Mouse (Mus musculus) liver, embryonic 16.5 days (tissue): ENCODE data around the gene Pemt. TPM values are rescaled to one million over a fixed set of nuclear protein-coding genes. Genes with fewer than 3 reads are reported as not detected.

ENCODE experiments used
- ATAC-seq: fragments of 200-750 bp; cut with Nextera tagmentation; 2 replicates; pipeline ENCODE4 v1.8.0; 2017; ENCODE audit warnings: low read depth, mild to moderate bottlenecking, moderate number of reproducible peaks, moderate library complexity
- H3K27ac ChIP-seq: fragments of 300-500 bp; sonication (generic); 2 replicates; pipeline ENCODE4 v1.5.1; 2014; ENCODE audit warnings: mild to moderate bottlenecking, low read length
- H3K27me3 ChIP-seq: fragments of 300-500 bp; sonication (generic); 2 replicates; pipeline ENCODE4 v1.6.1; 2014; ENCODE audit warnings: low read depth, low read length, mixed read lengths; ENCODE audit not compliant: control insufficient read depth, insufficient read depth
- H3K36me3 ChIP-seq: fragments of 300-500 bp; sonication (generic); 2 replicates; pipeline ENCODE4 v1.6.1; 2014; ENCODE audit warnings: mild to moderate bottlenecking; ENCODE audit not compliant: control insufficient read depth, insufficient read depth
- H3K4me1 ChIP-seq: fragments of 300-500 bp; sonication (generic); 2 replicates; pipeline ENCODE4 v1.6.1; 2014; ENCODE audit warnings: low read depth, low read length, mixed read lengths; ENCODE audit not compliant: control insufficient read depth
- H3K4me2 ChIP-seq: fragments of 300-500 bp; sonication (generic); 2 replicates; pipeline ENCODE4 v1.6.1; 2014; ENCODE audit warnings: low read depth, low read length, mixed read lengths
- H3K4me3 ChIP-seq: fragments of 300-500 bp; sonication (generic); 2 replicates; pipeline ENCODE4 v1.5.1; 2014; ENCODE audit warnings: low read depth, mild to moderate bottlenecking, low read length
- H3K9ac ChIP-seq: fragments of 300-500 bp; sonication (generic); 2 replicates; pipeline ENCODE4 v1.6.1; 2014; ENCODE audit warnings: low read depth, low read length
- H3K9me3 ChIP-seq: fragments of 300-500 bp; sonication (generic); replicated peaks from 2 replicates; pipeline ENCODE4 v1.6.1; 2016; ENCODE audit warnings: low read length; ENCODE audit not compliant: control insufficient read depth
- WGBS: fragments of 180-500 bp; shearing (Covaris S2); extraction: QIAGEN DNeasy Blood & Tissue Kit; methylation state at CpG from one replicate; pipeline ENCODE4 v1.1.7; 2014; ENCODE audit not compliant: insufficient replicate concordance; 5-methylcytosine and 5-hydroxymethylcytosine counted together
- polyA plus RNA-seq: library from polyadenylated mRNA; unstranded; fragments of >200 nt; fragmentation: Nextera tagmentation; extraction: Ambion mirVana; gene quantifications from 2 replicates; pipeline ENCODE4 v1.2.1, GENCODE M21; 2015

Gene Pemt
- polyA plus RNA-seq, 1 experiment from 2014 or later, result 63.2 TPM

DNA sequence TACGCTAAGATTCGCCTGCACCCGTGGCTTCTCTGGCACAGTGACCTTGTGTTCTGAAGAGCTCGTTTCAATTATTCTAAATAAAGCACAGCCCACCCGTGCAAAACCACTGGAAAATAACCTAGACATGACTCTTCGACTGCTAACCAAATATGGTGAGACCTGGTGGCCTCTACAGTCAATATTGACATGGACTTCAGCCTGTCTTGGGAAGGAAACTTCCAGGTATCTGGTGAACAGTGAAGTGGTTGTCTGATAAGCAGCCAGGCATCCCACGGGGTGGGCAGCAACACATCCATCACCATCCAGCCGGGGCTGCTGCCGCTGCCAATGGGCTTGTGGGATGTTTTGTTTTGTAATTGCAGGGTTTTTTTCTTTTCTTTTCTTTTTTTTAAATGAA is 52.0 kb downstream of the Pemt start:
- H3K4me3 ChIP-seq, result no peak overlapping the region
- 44% methylated on average over 9 of the region's 9 CpGs for WGBS
- ATAC-seq, result no peak

DNA sequence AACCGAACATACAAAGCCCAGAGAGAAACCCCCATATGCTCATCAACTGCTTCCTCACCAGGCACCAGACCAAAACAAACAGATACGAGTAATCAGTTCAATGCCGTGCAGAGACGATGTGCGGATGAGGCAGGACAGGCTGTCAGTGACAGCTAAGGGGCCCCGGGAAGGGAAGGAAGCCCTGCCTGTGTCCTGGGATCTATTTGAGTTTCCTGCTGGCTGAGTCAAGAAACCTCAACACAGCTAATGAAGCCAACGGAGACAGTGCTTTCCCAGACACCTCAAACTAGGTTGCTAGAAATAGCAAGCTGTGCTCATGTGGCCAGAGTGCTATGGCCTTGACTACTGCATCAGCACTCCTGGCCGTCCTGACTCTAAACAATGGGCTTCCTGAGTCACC is 54.9 kb downstream of the Pemt start:
- no peaks in the 10 kb centered on the region for H3K36me3 ChIP-seq
- 36% methylated on average over 8 of the region's 8 CpGs for WGBS
- H3K4me3 ChIP-seq, result no peak overlapping the region
- no peak for ATAC-seq
- no peaks in the 10 kb centered on the region for H3K27me3 ChIP-seq
- H3K9me3 ChIP-seq, result no peaks in the 10 kb centered on the region
- no peak overlapping the region for H3K4me2 ChIP-seq
- no peaks in the 10 kb centered on the region; the same call in 1 of the 2 replicates for H3K4me1 ChIP-seq
- H3K27ac ChIP-seq, result no peak overlapping the region
- no peak overlapping the region for H3K9ac ChIP-seq

More for the DNA sequence above, 52.0 kb downstream of the Pemt start:
- no peaks in the 10 kb centered on the region for H3K36me3 ChIP-seq
- no peaks in the 10 kb centered on the region; the same call in 1 of the 2 replicates for H3K4me1 ChIP-seq
- H3K27ac ChIP-seq, result no peak overlapping the region
- no peak overlapping the region for H3K9ac ChIP-seq
- H3K9me3 ChIP-seq, result no peaks in the 10 kb centered on the region
- no peak overlapping the region for H3K4me2 ChIP-seq
- H3K27me3 ChIP-seq, result no peaks in the 10 kb centered on the region

DNA sequence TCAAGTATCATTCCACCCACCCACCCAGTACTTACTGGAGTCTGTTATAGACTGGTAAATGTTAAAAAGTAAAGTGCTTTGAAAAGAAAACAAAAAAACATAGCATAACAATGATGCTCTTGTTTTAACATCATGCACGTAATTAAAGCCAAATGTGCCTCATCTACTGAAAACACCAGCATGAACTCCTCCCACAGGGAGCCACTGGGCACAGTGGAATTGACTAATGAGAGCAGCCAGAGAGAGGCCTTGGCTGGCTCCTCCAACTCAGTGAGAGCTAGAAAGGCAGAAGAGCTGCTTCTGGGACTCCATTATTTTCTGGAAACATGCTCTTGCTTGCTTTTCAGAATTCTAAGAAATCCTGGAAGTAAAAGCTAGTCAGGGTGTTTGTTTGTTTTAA is 56.9 kb downstream of the Pemt start:
- no peaks in the 10 kb centered on the region; the same call in 1 of the 2 replicates for H3K4me1 ChIP-seq
- 75% methylated on average over 1 of the region's 1 CpGs for WGBS
- no peaks in the 10 kb centered on the region for H3K9me3 ChIP-seq
- no peak overlapping the region for H3K9ac ChIP-seq
- no peak overlapping the region for H3K27ac ChIP-seq
- no peak overlapping the region for H3K4me3 ChIP-seq
- no peaks in the 10 kb centered on the region for H3K27me3 ChIP-seq
- no peak for ATAC-seq
- H3K4me2 ChIP-seq, result no peak overlapping the region
- H3K36me3 ChIP-seq, result no peaks in the 10 kb centered on the region

DNA sequence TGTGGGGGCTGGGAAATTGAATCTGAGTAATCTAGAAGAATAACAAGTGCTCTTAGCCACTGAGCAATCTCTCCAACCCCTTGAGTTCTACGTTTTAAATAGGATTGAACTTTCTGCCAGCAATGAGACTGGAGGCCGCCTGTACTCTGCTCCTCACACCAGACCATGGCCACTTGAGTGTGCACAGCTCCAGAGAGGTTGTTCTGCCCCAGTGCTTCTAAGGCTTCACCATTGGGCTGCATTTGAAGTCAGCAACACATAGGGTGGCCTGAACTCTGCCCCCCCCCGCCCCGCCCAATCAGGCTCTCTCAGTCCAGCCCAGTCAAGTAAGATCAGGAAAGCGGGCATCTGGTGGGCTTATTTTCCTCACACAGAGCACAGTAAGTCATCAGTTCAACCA is 68.5 kb downstream of the Pemt start:
- no peak overlapping the region for H3K9ac ChIP-seq
- H3K27ac ChIP-seq, result no peak overlapping the region
- no peaks in the 10 kb centered on the region for H3K4me1 ChIP-seq
- ATAC-seq, result no peak
- no peak overlapping the region for H3K4me3 ChIP-seq
- WGBS, result 57% methylated on average over 5 of the region's 5 CpGs
- no peaks in the 10 kb centered on the region for H3K27me3 ChIP-seq
- H3K4me2 ChIP-seq, result no peak overlapping the region
- H3K9me3 ChIP-seq, result no peaks in the 10 kb centered on the region
- H3K36me3 ChIP-seq, result no peaks in the 10 kb centered on the region

DNA sequence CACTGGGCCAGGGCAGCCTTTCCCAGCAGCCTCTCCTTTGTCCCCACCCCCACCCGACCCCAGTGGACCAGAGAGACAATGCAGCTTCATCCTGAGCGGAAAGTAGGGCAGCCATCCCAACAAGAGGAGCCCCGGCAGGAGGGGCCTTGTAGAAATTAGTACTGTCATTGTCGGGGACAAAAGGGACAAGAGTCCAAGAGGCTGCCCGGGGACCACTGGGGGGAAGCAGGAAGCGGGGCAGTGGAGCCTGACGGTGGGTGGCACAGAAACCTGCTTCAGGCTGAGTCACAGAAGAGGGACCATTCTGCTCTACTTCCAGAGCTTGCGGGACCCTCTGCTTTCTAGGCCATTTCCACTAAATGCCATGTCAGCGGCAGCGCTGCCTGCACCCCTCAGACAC is 71.0 kb downstream of the Pemt start:
- no peak for ATAC-seq
- no peaks in the 10 kb centered on the region for H3K27me3 ChIP-seq

DNA sequence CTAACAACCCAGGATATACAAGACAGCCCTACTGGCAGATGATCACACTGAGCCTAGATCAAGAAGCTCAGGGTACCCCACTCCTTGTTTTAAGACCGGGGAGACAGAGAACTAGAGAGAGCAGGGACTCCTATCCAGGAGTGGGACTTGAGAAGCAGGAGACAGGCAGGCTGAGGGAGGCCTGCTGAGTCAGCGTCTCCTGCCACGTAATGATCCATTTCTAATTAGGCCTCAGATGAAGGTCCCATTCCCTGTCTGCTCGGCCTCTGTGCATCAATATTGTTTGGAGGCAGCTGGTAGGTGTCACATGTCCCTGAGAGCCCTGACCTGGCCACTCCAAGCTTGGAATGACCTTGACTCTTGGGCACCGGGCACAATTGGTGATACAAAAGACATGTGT is 72.9 kb downstream of the Pemt start:
- no peak overlapping the region for H3K4me2 ChIP-seq
- H3K9me3 ChIP-seq, result no peaks in the 10 kb centered on the region
- 66% methylated on average over 5 of the region's 5 CpGs for WGBS
- H3K4me1 ChIP-seq, result no peaks in the 10 kb centered on the region
- H3K36me3 ChIP-seq, result no peaks in the 10 kb centered on the region
- H3K9ac ChIP-seq, result no peak overlapping the region
- H3K4me3 ChIP-seq, result no peak overlapping the region
- no peaks in the 10 kb centered on the region for H3K27me3 ChIP-seq
- no peak for ATAC-seq
- no peak overlapping the region for H3K27ac ChIP-seq

More for the DNA sequence above, 71.0 kb downstream of the Pemt start:
- H3K36me3 ChIP-seq, result no peaks in the 10 kb centered on the region
- H3K9ac ChIP-seq, result no peak overlapping the region
- no peaks in the 10 kb centered on the region for H3K9me3 ChIP-seq
- H3K27ac ChIP-seq, result no peak overlapping the region
- WGBS, result 61% methylated on average over 10 of the region's 10 CpGs
- H3K4me3 ChIP-seq, result no peak overlapping the region
- no peak overlapping the region for H3K4me2 ChIP-seq
- no peaks in the 10 kb centered on the region for H3K4me1 ChIP-seq

DNA sequence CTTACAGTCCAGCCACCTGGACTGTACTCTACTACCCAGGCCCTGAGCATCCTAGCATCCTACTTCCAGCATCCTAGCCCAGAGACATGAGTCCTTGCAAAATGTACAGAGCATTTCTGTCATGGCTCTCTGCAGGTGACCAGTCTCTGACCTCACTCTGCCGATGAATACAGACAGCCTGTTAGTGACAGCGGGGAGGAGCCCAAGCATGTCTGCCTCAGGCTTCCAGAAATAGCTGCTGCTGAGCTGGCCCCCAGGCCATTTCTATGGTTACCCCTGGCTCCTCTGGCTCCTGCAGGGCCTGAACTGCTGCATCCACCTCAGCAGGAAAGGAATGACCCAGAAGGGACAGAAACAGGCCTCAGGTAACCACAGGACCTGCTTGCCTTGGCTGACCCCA is 74.6 kb downstream of the Pemt start:
- H3K9me3 ChIP-seq, result no peaks in the 10 kb centered on the region
- H3K4me1 ChIP-seq, result no peaks in the 10 kb centered on the region
- H3K4me2 ChIP-seq, result no peak overlapping the region
- ATAC-seq, result no peak
- WGBS, result 65% methylated on average over 2 of the region's 2 CpGs
- H3K27me3 ChIP-seq, result no peaks in the 10 kb centered on the region
- no peaks in the 10 kb centered on the region for H3K36me3 ChIP-seq
- H3K4me3 ChIP-seq, result no peak overlapping the region
- no peak overlapping the region for H3K27ac ChIP-seq
- no peak overlapping the region for H3K9ac ChIP-seq

DNA sequence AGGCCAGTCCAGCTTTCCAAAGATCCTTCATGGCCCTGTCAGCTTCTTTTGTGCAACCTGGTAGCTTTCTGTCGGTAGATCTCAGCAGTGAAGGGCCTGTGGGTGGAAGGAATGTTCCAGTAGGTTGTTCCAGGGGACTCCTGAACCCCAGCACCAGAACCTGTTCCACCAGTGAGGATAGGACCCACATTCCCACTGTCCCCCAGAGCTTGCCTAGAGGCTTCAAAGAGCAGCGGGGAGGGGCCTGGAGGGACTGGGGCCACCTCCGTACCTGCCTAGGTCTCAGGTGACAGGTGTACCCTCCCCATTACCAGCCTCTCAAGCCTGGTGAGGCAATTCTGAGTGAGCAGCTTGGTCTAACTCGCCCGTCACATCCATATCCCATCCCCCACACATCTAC is 75.5 kb downstream of the Pemt start:
- no peaks in the 10 kb centered on the region for H3K36me3 ChIP-seq
- no peak overlapping the region for H3K4me2 ChIP-seq
- no peak overlapping the region for H3K9ac ChIP-seq
- H3K27ac ChIP-seq, result no peak overlapping the region
- no peak overlapping the region for H3K4me3 ChIP-seq
- no peaks in the 10 kb centered on the region for H3K9me3 ChIP-seq
- no peaks in the 10 kb centered on the region for H3K27me3 ChIP-seq
- peaks cover 3% of the 10 kb centered on the region; the same call in 1 of the 2 replicates for H3K4me1 ChIP-seq
- 63% methylated on average over 5 of the region's 5 CpGs for WGBS
- no peak for ATAC-seq

DNA sequence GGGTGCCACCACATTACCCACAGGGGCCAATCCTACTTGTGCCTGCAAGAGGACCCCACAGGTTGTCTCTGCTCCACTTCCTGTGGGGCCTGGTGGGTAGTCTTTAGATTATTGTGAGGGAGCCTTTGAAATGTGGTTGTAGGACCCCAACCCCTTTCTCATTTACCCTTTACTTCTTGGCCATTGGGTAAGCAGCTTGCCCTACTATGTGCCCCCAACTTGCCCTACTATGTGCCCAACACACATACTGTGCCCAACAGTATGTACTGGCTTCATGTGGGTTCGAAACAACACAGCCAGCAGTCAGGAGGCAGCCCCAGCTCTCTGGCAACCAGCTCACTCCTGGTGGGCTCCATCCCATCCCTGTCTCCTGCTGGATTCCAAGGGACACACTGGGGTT is 78.5 kb downstream of the Pemt start:
- H3K9me3 ChIP-seq, result no peaks in the 10 kb centered on the region
- no peak for ATAC-seq
- no peak overlapping the region for H3K4me2 ChIP-seq
- H3K27me3 ChIP-seq, result peaks cover 23% of the 10 kb centered on the region
- peaks cover 18% of the 10 kb centered on the region for H3K4me1 ChIP-seq
- WGBS, result 69% methylated on average over 1 of the region's 1 CpGs
- H3K27ac ChIP-seq, result no peak overlapping the region
- no peak overlapping the region for H3K4me3 ChIP-seq
- no peak overlapping the region for H3K9ac ChIP-seq
- H3K36me3 ChIP-seq, result no peaks in the 10 kb centered on the region
